Comparison of ENCODE assay signal across 8 mouse cellular contexts in the genomic region with DNA sequence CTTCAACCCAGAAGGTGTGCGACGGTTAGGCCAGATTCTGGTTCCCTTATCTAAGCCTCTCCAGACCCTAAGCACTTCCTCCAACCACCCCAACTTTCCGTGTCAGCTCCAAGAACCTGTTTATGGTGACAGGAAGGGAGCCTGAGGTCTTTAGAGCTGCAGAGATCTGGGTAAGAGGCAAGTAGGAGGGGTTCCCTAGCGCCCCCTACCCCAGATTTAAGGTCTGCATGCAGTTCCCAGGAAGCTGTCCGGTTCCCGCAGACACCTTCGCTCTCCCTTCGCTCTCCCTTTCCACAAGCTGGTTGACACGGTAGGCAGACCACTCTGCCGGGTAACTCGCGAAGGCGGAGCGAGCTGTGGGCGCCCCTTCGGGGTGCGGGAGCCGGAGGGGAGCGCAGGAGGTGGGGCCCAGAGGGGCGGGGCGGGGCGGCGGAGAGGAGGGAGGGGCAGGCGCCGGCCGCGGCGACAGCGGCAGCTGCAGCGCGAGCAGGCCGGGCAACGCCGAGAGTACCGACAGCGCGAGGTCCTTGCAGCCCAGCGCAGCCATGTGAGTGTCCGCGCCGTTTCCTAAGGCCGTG. TPM values are rescaled to one million over a fixed set of nuclear protein-coding genes. Genes with fewer than 3 reads are reported as not detected.
DNase-seq lines count a peak whose midpoint lies in the region; ATAC-seq and TF ChIP-seq lines count a peak whose summit lies in the region.

A gene (plus strand): TSS at position 452 of the 578 bp plus-strand sequence.

- peaks cover 22% of the 10 kb centered on the region for H3K27me3 ChIP-seq in E14TG2a.4 (ENCODE audit: insufficient read depth, low read length)
- H3K27me3 ChIP-seq in forebrain, embryonic 10.5 days (ENCODE audit: poor library complexity, severe bottlenecking), result peaks cover 15% of the 10 kb centered on the region
- no peaks in the 10 kb centered on the region for H3K27me3 ChIP-seq in heart, embryonic 14.5 days (ENCODE audit: control insufficient read depth, insufficient read depth, low read length)
- no peaks in the 10 kb centered on the region; the same call in 1 of the 2 replicates for H3K27me3 ChIP-seq in liver, embryonic 16.5 days (ENCODE audit: control insufficient read depth, insufficient read depth, low read depth, low read length)
- H3K27me3 ChIP-seq in neural tube, embryonic 12.5 days (replicated peaks), result no peaks in the 10 kb centered on the region

- peaks cover 55% of the 10 kb centered on the region for H3K4me1 ChIP-seq in E14TG2a.4 (replicated peaks; ENCODE audit: low read depth, low read length)
- peaks cover 38% of the 10 kb centered on the region for H3K4me1 ChIP-seq in forebrain, embryonic 10.5 days
- peaks cover 14 to 23% of the 10 kb centered on the region in 2 experiments for H3K4me1 ChIP-seq in heart, embryonic 14.5 days (ENCODE audit: control insufficient read depth in 2 of 2, insufficient read depth in 2 of 2, low read length in 2 of 2)
- H3K4me1 ChIP-seq in liver, embryonic 16.5 days (ENCODE audit: control insufficient read depth, low read depth, low read length), result peaks cover 55% of the 10 kb centered on the region
- peaks cover 28% of the 10 kb centered on the region for H3K4me1 ChIP-seq in neural tube, embryonic 12.5 days

- peak within 1 kb of the TSS; percentile 88 for H3K27ac ChIP-seq in forebrain, embryonic 10.5 days
- peak within 1 kb of the TSS; percentile 89 to 92 for H3K27ac ChIP-seq in heart, embryonic 14.5 days (replicated peaks in 1 of 2; ENCODE audit: control insufficient read depth in 1 of 2, insufficient read depth in 1 of 2, low read depth in 2 of 2, low read length in 2 of 2)
- H3K27ac ChIP-seq in liver, embryonic 16.5 days (ENCODE audit: low read length), result peak within 1 kb of the TSS; percentile 76
- H3K27ac ChIP-seq in neural tube, embryonic 12.5 days, result peak within 1 kb of the TSS; percentile 84

- peak within 1 kb of the TSS; percentile 84 for H3K4me3 ChIP-seq in E14TG2a.4 (replicated peaks; ENCODE audit: low read length)
- H3K4me3 ChIP-seq in forebrain, embryonic 10.5 days, result peak within 1 kb of the TSS; percentile 88
- H3K4me3 ChIP-seq in heart, embryonic 14.5 days (ENCODE audit: control insufficient read depth in 1 of 2, insufficient read depth in 1 of 2, low read depth in 1 of 2, low read length in 2 of 2), result peak within 1 kb of the TSS; percentile 88 to 97
- H3K4me3 ChIP-seq in liver, embryonic 16.5 days (ENCODE audit: low read depth, low read length), result peak within 1 kb of the TSS; percentile 72
- H3K4me3 ChIP-seq in neural tube, embryonic 12.5 days, result peak within 1 kb of the TSS; percentile 80

- 2% methylated on average over 42 of the region's 42 CpGs for WGBS in forebrain, embryonic 10.5 days
- WGBS in heart, embryonic 14.5 days, result 0% methylated on average over 25 of the region's 42 CpGs
- 0% methylated on average over 20 of the region's 42 CpGs for WGBS in liver, embryonic 16.5 days (ENCODE audit: insufficient replicate concordance)
- under 1% methylated on average over 22 of the region's 42 CpGs for WGBS in neural tube, embryonic 12.5 days

- DNase-seq in brain, embryonic 18.5 days (ENCODE audit: low read depth, low spot score), result peak; percentile 37
- peak; percentile 80 for DNase-seq in forebrain, embryonic 10.5 days (ENCODE audit: extremely low spot score, low spot score)
- DNase-seq in kidney, postnatal 10 days, result peak; percentile 91
- peak; percentile 61 for DNase-seq in testis, postnatal 14 days (ENCODE audit: low spot score)

- peak; percentile 65 for TF ChIP-seq CTCF in E14TG2a.4 (conservative IDR thresholded peaks at IDR 0.05; ENCODE audit: low read length)

- no peaks in the 10 kb centered on the region for H3K36me3 ChIP-seq in E14TG2a.4 (ENCODE audit: insufficient read depth, low read length)
- no peaks in the 10 kb centered on the region for H3K36me3 ChIP-seq in forebrain, embryonic 10.5 days (replicated peaks)
- H3K36me3 ChIP-seq in heart, embryonic 14.5 days (ENCODE audit: control insufficient read depth, insufficient read depth, low read length), result no peaks in the 10 kb centered on the region
- H3K36me3 ChIP-seq in liver, embryonic 16.5 days (ENCODE audit: control insufficient read depth, insufficient read depth), result no peaks in the 10 kb centered on the region
- no peaks in the 10 kb centered on the region for H3K36me3 ChIP-seq in neural tube, embryonic 12.5 days

- peak; percentile 73 for ATAC-seq in heart, embryonic 14.5 days (ENCODE audit: insufficient number of reproducible peaks, insufficient read depth, low FRiP score, low read depth)
- peak; percentile 80 for ATAC-seq in liver, embryonic 16.5 days (ENCODE audit: low read depth)
- ATAC-seq in neural tube, embryonic 12.5 days (ENCODE audit: low FRiP score, low read depth), result peak; percentile 70

- no peaks in the 10 kb centered on the region for H3K9me3 ChIP-seq in E14TG2a.4 (ENCODE audit: low read length)
- no peaks in the 10 kb centered on the region for H3K9me3 ChIP-seq in forebrain, embryonic 10.5 days
- no peaks in the 10 kb centered on the region for H3K9me3 ChIP-seq in heart, embryonic 14.5 days (ENCODE audit: control insufficient read depth, low read length)
- no peaks in the 10 kb centered on the region for H3K9me3 ChIP-seq in liver, embryonic 16.5 days (replicated peaks; ENCODE audit: control insufficient read depth, low read length)
- no peaks in the 10 kb centered on the region for H3K9me3 ChIP-seq in neural tube, embryonic 12.5 days

- H3K9ac ChIP-seq in heart, embryonic 14.5 days (ENCODE audit: low read length), result peak within 1 kb of the TSS; percentile 96
- peak within 1 kb of the TSS; percentile 82 for H3K9ac ChIP-seq in liver, embryonic 16.5 days (ENCODE audit: low read depth, low read length)
- peak within 1 kb of the TSS; percentile 86 for H3K9ac ChIP-seq in neural tube, embryonic 12.5 days

- H3K4me2 ChIP-seq in heart, embryonic 14.5 days (ENCODE audit: low read length), result peak within 1 kb of the TSS; percentile 89
- H3K4me2 ChIP-seq in liver, embryonic 16.5 days (ENCODE audit: low read depth, low read length), result peak within 1 kb of the TSS; percentile 97
- H3K4me2 ChIP-seq in neural tube, embryonic 12.5 days (replicated peaks), result peak within 1 kb of the TSS; percentile 76

RNA-seq across cellular contexts. Expression of the gene that starts here (rescaled TPM):
- 13.9 and 14.4 TPM in 2 replicates for polyA plus RNA-seq in forebrain, embryonic 10.5 days (2016; fragmentation: Nextera tagmentation; extraction: Ambion mirVana)
- polyA plus RNA-seq in heart, embryonic 14.5 days (2014; fragmentation: Nextera tagmentation; extraction: Ambion mirVana), result 25.7 and 25.8 TPM in 2 replicates
- 7.3 and 8.3 TPM in 2 replicates for polyA plus RNA-seq in liver, embryonic 16.5 days (2015; fragmentation: Nextera tagmentation; extraction: Ambion mirVana)
- polyA plus RNA-seq in neural tube, embryonic 12.5 days (2016; fragmentation: Nextera tagmentation; extraction: Ambion mirVana), result 21.3 and 22.1 TPM in 2 replicates

Comparison
In these comparisons a context has a peak if more than half of its experiments do, and no peak if none do; other contexts are left out.
1. Peak in every context shown above with its lines: DNase-seq, ATAC-seq, H3K4me3 ChIP-seq and H3K27ac ChIP-seq.
2. DNase-seq: peak in every context shown above with its lines; median percentile 91 in kidney, postnatal 10 days; 80 in forebrain, embryonic 10.5 days; 61 in testis, postnatal 14 days; 37 in brain, embryonic 18.5 days.